Mouse (Mus musculus): ENCODE measurements around the gene Acot13.

GRCm38 (mm10) chr13:24792411-24793045, 38.8 kb downstream of the Acot13 start:
- TF ChIP-seq CTCF (IDR thresholded peaks at IDR 0.05; ENCODE audit: control insufficient read depth, insufficient read depth, insufficient replicate concordance, low read depth, low read length), result no peak
- TF ChIP-seq POLR2A (IDR thresholded peaks at IDR 0.05; ENCODE audit: control insufficient read depth, low read depth, low read length), result no peak
